Mouse (Mus musculus): ENCODE data around the gene Clip2. TPM values are rescaled to one million over a fixed set of nuclear protein-coding genes. Genes with fewer than 3 reads are reported as not detected.
A peak's percentile ranks its signal among the peaks of the same experiment; 100 is the strongest.
"Not testable (repeated sequence)": the region's sequence is repeated elsewhere in the genome, so short reads cannot be mapped to it uniquely, and the experiment has no call there.

Clip2 gene
- total RNA-seq, 2 experiments from 2014 or later: 106 to 107 TPM

DNA sequence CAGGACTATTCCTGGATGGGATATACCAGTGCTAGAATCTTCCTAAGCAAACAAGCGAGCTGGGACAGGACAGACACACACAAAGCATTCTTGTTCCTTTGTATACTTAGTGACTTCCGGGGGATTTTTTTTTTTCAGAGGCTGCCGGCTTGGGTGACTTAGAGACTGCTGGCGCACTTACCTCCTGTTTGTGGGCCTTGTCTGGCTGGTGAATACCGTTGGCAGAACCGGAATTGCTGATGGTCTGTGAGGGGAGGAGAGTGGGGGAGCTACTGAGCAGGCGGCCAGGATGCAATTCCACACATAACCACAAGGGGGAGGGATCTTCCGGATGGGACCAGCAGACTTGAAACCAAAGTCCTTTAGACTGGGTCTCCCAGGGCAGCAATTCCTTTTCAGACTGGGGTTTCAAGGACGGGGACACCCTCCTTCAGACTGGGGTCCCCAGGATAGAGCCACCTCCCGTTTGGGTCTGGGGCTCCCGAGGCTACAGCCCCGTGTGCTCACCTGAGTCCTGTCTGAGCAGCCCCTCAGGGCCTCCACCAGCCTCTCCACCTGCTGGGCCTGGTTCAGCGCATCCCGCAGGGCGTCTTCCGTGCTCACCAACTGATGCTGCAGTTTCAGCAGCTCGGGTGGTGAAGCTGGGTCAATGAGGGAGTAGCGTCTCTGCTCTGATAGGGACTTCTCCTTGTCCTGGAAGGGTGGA, 60.4 kb downstream of the Clip2 start:
- DNase-seq (ENCODE audit: low spot score in 2 of 2): peak; percentile 77 to 91

DNA sequence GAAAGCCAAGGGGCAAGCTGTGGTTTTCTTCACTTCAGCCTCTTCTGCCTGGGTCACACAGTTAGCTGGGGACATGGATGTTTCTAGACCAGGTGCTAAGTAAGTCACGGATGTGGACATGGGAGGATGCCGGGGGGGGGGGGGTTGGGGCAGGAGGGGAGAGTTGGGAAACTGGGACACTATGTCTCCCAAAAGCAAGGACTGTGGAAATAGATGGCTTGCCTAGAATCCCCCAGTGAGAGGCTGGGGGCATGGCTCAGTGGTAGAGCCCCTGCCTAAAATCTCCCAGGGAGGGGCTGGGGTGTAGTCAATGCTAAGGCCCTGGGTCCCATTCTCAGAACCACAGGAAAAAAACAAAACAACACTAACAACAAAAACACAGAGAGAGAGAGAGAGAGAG, 61.0 kb downstream of the Clip2 start:
- DNase-seq (ENCODE audit: low spot score in 2 of 2): no peak

DNA sequence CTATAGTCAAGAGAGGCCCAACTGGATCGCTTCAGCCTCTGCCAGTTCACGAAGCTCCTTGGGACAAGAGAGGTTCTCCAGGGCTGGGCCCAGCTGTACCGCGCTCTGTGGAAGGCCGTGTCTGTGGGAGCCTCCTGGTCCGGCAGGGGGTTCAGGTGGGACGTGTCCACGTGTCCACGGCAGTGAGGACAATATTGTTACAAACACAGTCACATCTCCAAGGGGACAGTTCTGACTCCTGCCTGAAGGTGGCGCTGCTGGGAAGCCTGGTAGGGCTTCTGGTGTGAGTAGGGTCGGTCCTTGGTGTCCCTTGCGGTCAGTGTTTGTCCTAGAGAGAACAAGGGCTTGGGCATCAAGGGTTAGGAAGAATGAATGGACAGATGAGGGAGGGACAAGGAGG, 61.8 kb downstream of the Clip2 start:
- DNase-seq (ENCODE audit: low spot score in 2 of 2): no peak

DNA sequence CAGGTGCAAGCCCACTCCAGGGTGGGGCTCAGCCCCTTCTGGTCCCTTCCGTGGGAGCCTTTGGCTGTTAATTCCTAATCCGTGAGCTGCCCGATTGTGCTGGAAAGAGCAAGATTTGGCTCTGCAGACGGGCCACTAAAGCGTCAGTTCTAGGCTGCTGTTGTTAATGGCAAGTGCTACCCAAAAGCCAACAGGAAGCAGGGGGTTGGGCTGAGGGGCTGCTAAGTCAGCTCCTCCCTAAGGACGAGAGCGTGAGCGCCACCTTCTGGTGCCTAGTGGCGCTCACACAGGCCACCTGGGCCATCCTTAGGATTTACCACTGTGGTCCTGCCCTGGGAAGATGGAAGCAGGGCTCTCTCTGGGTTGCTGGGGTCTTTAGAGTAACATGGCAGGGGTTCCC, 62.7 kb downstream of the Clip2 start:
- no peak for DNase-seq (ENCODE audit: low spot score in 2 of 2)

DNA sequence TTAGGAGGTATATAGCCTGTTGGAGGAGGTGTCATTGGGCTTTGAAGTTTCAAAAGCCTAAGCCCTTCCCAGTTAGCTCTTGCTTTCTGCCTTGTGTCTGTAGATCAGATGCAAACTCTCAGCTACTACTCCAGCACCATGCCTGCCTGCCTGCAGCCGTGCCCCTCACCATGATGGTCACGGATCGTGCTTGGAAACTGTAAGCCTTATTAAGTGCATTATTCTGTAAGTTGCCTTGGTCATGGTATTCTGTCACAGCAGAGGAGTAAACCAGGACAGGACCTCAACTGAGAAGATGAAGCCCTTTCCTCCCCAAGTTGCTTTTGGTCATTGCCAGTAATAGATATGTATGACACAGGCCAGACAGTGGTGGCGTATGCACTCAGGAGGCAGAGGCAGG, 63.6 kb downstream of the Clip2 start:
- no peak for DNase-seq (ENCODE audit: low spot score in 2 of 2)

DNA sequence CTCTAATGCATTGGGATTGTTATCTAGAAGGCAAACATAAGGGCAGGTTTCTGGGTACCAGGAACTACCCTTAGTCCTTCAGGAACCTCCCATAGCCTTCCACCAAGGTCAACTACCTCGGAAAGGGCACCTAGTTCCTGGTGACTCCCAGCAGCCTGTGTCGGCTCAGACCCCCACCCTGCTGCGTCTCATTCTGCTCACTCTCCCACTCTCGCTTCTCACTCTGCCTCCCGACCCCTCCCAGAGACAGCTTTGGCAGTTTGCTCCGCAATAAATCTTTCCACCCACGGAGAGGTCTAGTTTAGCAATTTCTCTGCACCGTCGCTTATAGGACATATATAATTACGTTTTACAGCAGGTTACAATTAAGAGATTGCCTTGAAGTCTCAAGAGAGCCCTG, 64.2 kb downstream of the Clip2 start:
- DNase-seq (ENCODE audit: low spot score in 2 of 2): no peak

DNA sequence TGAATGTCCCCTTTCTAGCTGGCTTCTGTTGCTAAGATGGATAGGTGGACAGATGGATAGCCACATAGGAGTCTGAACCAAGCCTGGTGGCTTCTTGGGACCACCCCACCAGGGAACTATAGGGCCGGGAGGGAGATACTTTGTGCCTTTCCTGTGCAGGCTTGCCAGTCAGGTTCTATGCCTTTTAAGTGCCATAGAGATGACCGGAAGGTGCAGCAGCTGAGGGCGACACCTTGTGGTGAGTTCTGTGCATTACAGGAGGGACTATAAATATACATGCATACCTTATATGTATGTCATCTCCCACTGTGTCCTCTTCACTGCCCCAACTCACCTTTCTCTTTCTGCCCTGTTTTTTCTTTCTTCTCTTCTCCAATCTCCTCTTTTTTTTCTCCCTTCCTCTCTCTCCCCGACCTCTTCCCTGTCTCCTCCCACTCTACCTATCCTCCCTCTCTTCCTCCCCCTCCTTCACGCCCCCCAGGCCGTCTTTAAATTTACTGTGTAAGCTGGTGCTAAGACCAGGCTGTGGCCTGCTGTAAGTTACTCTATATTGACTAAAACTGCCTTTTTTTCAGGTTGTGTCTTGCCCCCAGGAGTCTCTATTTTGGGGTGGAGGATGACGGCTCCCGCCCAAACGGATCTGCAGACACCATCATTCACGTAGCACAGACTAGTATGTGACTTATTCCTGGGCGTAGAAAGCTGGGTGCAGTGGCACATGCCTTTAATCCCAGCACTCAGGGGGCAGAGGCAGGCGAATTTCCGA, 66.2 kb downstream of the Clip2 start:
- peak in 1 of 2 experiments; percentile 72 for DNase-seq (ENCODE audit: low spot score in 2 of 2)

DNA sequence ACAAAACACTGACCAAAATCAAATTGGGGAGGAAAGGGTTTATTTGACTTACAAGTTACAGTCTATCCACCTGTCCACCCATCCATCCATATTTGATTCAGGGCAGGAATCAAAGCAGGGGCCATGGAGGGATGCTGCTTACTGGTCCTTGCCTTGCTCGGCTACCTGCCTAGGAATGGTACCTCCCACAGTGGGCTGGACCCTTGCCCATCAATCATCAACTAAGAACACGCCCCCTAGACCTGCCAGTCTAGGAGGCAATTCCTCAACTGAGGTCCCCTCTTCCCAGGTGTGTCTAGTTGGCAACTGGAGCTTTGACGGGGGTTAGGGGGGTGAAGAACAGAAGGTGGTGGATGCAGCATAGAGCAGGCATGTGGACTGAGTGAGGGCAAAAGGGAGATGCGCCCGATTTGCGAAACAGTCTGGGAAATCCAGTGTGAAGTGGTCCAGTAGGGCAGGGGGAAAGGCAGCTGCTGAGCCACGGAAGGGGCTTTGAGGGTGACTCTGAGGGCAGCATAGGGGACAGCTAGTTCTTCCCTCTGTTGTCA, 67.0 kb downstream of the Clip2 start:
- DNase-seq (ENCODE audit: low spot score in 2 of 2): no peak

DNA sequence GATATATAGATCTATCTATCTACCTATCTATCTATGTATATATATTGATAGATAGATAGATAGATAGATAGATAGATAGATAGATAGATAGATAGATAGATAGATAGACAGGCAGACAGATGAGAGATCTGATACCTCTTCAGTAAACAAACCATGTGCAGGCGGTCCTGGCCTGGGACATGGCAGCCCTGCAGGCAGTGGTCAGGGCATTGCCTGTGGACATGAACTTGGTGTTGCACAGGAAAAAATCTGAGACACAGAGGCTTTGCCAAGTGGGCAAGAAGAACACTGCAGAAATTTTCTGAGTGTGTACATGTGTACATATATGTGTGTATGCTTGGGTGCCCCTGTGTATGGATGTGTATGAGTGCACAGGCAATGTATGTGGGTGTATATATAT, 68.9 kb downstream of the Clip2 start:
- no peak for DNase-seq (ENCODE audit: low spot score in 2 of 2)

DNA sequence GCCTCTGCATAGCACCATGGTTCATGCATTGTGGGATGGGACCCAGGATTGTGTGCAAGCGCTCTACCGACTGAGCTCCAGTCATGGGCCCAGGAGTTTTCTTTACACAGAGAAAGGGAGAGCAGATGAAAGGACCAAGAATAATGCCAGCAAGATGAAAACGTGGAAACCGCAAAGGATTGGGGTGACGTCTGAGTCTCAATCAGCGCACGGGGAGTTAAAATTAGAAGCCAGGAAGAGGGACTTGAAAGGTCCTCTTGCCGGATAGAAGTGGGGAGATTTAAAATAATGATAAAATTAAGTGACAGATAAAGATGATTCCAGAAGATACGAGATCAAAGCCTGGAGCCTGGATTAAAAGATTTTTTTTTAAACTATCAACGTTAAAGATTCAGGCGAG, 69.9 kb downstream of the Clip2 start:
- no peak for DNase-seq (ENCODE audit: low spot score in 2 of 2)

DNA sequence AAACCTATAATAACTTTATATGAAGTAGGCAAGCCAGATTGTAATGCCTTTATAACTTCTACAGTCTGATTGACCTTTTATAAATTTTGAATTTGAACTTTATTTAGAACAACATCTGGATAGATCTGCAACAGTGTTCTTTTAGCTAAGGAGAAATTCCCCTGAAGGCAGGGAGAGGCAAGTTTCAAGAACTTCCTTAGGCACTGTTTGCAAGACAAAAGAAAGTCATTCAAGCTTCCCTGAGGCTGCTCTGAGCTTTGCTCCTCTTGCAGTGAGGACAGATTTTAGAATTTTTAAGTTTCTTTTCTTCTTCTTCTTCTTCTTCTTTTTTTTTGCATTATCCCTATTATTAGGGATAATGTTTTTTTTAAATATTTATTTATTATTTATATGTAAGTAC, 73.3 kb downstream of the Clip2 start:
- not testable (repeated sequence) for DNase-seq (ENCODE audit: low spot score in 2 of 2)

DNA sequence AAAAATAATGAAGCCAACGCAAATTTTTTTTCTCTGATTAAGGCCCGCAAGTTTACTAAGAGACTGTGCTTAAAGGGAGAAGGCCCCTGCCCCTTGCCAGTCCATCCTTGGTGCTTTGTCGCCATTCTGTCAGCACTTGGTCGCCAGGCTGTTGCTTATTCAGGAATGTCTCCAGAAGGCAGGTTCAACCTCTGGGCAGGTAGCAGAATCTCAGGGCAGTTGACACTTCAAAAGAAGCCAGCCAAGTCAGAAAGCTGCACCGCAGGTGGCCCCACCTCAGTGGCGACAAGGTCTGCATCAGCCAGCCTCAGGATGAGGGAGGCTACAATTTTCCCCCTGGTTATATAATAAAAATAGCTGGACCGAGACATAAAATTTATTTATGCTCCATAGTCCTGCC, 76.5 kb downstream of the Clip2 start:
- not testable (repeated sequence) for DNase-seq (ENCODE audit: low spot score in 2 of 2)

DNA sequence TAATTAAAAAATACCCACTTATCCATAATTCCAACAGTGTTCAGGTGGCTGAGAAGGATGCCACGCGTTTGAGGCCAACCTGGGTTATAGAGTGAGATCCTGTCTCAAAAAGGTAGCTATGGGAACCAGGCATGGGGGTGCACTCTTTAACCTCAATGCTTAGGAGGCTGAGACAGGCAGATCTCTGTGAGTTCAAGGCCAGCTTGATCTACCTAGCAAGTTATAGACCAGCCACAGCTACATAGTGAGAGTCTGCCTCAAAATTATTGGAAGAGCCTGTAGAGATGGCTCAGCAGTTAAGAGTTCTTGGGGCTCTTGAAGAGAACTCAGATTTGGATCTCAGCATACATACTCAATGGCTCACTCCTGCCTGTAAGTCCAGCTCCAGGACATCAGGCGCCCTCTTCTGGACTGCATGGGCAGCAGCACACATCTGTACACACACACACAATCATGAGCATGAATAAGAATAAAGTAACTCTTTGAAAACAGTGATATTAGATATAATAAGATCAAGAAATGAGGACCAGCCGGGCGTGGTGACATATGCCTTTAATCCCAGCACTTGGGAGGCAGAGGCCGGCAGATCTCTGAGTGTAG, 77.1 kb downstream of the Clip2 start:
- no peak for DNase-seq (ENCODE audit: low spot score in 2 of 2)

DNA sequence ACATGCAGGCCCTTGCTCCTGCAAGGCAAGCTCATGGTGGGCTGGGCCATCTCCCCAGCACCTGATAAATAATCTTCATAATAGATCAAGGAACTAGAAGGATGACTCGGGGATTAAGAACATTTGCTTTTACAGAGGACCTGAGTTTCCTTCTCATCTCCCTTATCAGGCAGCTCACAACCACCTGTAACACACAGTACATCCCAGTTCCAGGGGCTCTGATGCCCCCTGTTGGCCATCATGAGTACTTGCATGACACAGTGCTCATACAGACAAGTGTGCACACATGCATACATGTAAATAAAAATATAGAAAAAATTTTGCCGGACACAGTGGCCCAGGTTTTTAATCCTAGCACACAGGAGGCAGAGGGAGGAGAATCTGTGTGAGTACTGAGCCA, 78.3 kb downstream of the Clip2 start:
- DNase-seq (ENCODE audit: low spot score in 2 of 2): no peak

DNA sequence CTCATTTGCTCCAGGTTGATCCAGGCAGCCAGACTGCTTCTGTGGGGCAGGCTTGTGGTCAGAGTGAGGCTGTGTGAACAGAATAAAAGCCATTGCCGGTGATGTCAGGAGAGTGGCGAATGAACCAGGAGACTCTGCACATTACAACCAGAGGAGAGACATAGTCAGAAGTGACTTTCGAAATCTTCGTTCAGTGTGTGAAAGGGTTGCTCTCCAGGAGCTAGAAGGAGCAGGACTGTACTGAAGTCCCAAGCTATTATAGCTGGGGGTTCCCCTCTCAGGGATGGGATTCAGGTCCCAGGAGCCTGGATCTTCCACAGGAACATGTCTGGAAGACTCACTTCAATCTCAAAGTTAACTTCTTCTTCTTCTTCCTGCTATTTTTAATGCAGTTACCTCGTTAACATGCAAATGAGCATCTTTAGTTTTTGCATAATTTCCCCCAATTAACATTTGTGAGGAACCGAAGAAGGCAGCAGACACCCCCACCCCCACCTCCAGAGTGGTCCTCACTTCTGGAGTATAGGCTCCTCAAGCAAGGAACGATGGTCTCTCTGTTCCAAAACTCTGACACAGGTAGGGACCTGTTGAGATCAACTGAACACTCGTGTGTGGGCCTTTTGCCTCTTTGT, 81.6 kb downstream of the Clip2 start:
- DNase-seq (ENCODE audit: low spot score in 2 of 2): no peak

DNA sequence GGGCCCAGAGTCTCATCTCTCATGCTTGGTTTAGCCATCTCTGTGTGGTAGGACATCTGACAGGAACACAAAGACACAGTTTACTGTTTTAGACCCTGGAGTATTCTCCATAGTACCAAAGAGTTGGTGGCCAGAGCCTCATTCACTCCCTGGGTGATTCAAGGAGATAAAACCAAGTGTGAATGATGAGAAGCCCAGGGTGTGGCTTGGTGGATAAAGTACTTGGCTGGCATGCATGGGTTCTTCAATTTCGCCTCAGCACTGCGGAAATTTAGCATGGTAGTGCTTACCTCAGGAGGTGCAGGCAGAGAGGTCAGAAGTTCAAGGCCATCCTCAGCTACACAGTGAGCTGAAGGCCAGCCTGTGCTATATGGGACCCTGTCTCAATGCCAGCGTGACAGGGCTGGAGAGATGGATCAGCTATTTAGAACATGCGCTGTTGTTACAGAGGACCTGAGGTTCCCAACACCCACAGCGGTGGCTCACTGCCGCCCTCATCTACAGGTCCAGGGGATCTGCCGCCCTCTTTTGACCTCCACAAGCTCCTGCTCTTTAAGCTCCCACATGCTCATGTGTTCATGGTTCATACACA, 82.6 kb downstream of the Clip2 start:
- DNase-seq (ENCODE audit: low spot score in 2 of 2): no peak

DNA sequence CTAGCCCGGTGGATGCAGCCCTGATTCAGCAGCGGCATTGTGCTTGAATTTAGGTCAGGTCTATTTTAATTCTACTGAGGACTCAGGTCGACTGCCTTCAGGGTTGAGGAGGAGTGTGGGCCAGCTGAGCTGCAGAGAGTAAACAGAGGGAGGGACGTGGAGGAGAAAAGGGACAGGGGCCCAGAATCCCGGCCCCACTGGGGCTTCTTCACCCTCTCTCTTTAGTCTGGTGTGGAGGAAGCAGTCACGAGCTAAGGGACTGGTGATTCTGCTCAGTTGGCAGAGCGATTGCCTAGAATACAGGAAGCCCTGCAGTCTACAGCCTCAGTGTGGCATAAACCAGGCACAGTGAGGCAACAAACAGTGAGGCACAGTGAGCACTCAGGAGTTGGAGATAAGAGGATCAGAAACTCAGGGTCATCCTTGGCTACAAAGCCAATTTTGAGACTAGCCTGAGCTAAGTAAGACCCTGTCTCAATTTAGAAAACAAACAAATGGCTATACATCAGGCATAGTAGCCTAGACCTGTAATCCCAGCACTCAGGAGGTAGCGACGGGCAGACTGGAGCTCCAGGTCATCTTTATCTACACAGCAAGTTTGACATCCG, 84.0 kb downstream of the Clip2 start:
- no peak for DNase-seq (ENCODE audit: low spot score in 2 of 2)

DNA sequence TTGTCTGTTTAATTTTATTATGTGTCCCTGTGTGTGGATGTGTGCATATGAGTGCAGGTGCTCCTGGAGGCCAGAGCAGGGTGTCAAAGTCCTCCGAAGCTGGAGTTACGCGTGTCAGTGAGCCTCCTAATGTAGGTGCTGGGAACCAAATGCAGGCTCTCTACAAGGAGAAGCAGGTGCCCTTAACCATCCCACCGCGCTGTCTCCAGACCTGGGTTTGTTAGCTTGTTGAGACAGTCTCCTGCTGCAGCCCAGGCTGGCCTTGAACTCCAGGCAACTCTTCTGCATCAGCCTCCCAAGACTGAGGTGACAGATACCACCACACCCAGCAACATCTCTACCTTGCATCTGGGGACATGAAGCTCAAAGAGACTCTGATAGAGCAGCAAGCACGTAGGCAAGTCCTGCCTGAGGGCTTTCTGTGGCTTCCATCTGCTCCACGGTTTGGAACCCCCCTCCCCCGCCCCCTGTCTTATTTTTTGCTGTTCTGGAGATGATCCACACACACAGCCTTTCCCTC, 85.1 kb downstream of the Clip2 start:
- no peak for DNase-seq (ENCODE audit: low spot score in 2 of 2)

DNA sequence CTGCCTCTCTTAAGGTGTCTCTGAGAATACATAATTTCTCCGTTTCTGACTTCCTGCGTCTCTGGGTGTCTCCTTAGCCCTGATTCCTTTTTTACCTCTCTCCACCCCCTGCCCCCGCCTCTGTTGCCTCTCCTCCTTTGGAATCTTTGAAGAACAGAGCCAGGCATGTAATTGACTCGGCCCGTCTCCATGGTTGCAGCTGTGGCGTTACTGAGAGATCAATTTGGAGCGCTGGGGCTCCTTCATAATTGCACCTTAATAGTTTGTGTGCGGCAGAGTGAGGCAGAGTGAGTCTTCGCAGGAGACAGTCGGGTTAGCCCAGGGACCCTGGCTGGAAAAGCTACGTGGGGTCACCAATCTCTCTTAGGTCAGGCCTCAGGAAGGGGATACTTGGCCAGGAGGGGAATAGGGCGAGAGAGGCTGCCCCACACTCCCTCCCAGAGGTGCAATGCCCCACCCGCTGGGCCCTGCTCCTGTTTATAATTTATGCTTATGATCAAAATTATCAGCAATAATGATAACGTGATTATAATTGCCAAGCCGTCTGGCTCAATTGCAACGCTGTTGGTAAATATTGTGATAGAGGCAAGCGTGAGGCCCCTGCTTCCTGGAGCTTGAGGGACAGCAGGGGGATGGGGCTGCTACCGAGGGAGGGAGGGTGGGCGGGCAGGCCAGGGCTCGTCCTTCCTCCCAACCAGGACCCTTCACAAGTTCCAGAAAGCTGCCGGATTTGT, 85.8 kb downstream of the Clip2 start:
- DNase-seq (ENCODE audit: low spot score in 2 of 2): no peak

DNA sequence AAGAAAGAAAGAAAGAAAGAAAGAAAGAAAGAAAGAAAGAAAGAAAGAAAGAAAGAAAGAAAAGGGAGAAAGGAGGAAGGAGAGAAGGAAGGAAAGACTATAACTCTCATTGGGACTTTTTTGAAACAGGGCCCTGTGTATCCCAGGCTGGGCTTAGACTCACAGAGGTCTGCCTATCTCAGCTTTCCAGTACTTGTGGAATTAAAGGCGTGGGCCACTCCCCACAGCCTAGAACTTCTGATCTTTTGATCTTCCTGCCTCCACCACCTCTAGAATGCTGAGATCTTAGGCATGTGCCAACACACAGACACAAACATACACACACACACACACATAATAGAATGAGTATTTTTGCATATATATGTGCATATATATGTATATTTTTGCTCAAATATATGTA, 87.0 kb downstream of the Clip2 start:
- no peak for DNase-seq (ENCODE audit: low spot score in 2 of 2)
